Mouse (Mus musculus): ENCODE data around the gene Spata20. TPM values are rescaled to one million over a fixed set of nuclear protein-coding genes. Genes with fewer than 3 reads are reported as not detected.

Gene Spata20
- polyA plus RNA-seq, 1 experiment from 2014 or later = 0.45 TPM

DNA sequence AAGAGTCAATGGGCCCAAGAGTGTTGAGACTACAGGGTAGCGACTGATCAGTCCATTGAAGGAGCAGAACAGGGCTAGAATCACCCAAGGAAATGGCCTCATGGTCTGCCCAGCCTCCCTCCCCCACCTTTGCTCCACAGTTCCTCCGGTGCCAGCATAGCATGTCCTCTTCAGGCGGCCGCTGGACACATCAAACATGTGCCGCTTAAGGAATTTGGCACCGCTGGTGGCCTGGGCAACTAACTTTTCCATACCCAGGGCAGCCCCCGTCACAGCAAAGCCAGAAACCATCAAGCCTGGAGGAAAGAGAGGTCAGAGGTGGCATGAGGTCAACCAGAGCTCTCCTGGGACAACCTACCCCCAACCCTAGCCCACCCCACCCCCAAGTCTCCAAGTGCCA lies 4.0 kb downstream of the Spata20 start:
- no peak overlapping the region for H3K9ac ChIP-seq
- ATAC-seq (ENCODE audit: insufficient read depth, low FRiP score, low read depth) = no peak
- 92% methylated on average over 7 of the region's 7 CpGs for WGBS
- H3K4me3 ChIP-seq (replicated peaks) = no peak overlapping the region
- no peaks in the 10 kb centered on the region for H3K4me1 ChIP-seq
- H3K27me3 ChIP-seq (replicated peaks) = peaks cover 3% of the 10 kb centered on the region; the same call in 1 of the 2 replicates
- H3K9me3 ChIP-seq = no peaks in the 10 kb centered on the region
- no peak overlapping the region for H3K27ac ChIP-seq
- H3K4me2 ChIP-seq = no peak overlapping the region
- H3K36me3 ChIP-seq = no peaks in the 10 kb centered on the region

DNA sequence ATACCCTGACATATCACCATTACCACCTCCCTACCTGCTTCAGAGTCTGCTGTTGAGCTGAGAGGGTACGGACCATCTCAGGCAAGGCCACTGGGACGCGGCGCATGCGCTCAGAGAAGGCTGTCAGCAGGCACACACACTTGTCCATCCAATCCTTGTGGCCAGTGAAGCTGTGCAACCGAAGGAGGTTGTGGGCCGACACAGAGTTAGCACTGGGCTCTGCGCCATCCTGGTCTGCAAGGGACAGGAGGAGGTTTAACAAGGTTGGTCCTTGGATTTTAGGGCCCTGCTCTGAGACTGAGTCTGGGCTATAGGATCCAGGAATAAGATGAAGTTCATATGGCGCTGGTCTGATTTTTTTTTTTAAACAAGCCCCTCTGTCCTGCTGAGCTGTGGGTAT lies 5.6 kb downstream of the Spata20 start:
- WGBS = 88% methylated on average over 9 of the region's 9 CpGs
- peaks cover 17% of the 10 kb centered on the region for H3K27me3 ChIP-seq (replicated peaks)
- no peak overlapping the region for H3K4me3 ChIP-seq (replicated peaks)
- no peak overlapping the region for H3K9ac ChIP-seq
- H3K4me2 ChIP-seq = no peak overlapping the region
- peaks cover 4% of the 10 kb centered on the region; the same call in 1 of the 2 replicates for H3K4me1 ChIP-seq
- no peak overlapping the region for H3K27ac ChIP-seq
- no peak for ATAC-seq (ENCODE audit: insufficient read depth, low FRiP score, low read depth)
- no peaks in the 10 kb centered on the region for H3K36me3 ChIP-seq
- no peaks in the 10 kb centered on the region for H3K9me3 ChIP-seq

DNA sequence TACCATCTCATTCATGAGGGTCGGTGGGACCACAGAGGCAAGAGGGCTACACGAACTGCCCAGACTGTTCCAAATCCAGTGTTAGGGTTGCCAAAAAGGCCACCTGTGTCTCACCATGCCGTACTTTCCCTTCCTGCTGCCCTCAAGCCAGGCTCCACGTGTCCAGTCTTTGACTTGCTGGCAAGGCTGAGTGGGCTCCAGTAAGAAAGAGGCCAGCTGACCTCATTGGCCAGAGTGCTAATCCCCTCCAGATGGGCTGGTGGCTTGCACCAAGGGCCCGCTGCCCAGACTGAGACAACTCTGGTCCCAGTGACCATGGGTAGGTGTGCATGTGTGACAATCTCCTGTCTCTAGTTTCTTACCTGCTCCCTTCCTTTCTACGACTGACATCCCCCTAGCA lies 8.3 kb downstream of the Spata20 start:
- Histone ChIP-seq H3K4me1 (peaks cover 27% of the 10 kb centered on the region), H3K9me3 (no peaks in the 10 kb centered on the region), H3K9ac (no peak overlapping the region), H3K27me3 (replicated peaks) (peaks cover 35% of the 10 kb centered on the region), H3K4me2 (no peak overlapping the region), H3K4me3 (replicated peaks) (no peak overlapping the region), H3K27ac (no peak overlapping the region), H3K36me3 (no peaks in the 10 kb centered on the region)
- no peak for ATAC-seq (ENCODE audit: insufficient read depth, low FRiP score, low read depth)
- WGBS = 71% methylated on average over 6 of the region's 6 CpGs

DNA sequence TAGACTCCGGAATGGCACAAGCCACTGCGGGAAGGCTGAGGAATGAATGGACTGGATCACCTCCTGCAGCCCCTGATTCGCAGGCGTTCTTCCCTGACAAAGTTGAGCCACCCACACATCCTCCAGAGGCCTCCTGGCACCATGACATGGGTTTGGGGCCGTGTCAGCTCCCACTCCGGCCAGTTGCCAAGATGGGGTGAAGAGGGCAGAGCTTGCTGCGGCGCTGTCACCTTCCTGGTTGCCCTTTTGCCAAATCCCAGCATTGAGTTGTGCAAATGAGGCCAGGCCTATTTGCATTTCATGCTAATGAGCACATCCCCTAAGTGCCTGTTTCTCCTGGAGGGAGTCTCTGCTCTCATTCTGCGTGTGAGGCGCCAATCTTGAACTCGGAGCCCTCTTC lies 10.3 kb downstream of the Spata20 start:
- no peak overlapping the region for H3K4me3 ChIP-seq (replicated peaks)
- H3K27ac ChIP-seq = no peak overlapping the region
- no peaks in the 10 kb centered on the region for H3K9me3 ChIP-seq
- peaks cover 42% of the 10 kb centered on the region for H3K27me3 ChIP-seq (replicated peaks)
- H3K4me1 ChIP-seq = peaks cover 40% of the 10 kb centered on the region
- no peak overlapping the region for H3K9ac ChIP-seq
- no peaks in the 10 kb centered on the region for H3K36me3 ChIP-seq
- H3K4me2 ChIP-seq = no peak overlapping the region
- no peak for ATAC-seq (ENCODE audit: insufficient read depth, low FRiP score, low read depth)
- 25% methylated on average over 11 of the region's 11 CpGs for whole genome bisulfite sequencing

DNA sequence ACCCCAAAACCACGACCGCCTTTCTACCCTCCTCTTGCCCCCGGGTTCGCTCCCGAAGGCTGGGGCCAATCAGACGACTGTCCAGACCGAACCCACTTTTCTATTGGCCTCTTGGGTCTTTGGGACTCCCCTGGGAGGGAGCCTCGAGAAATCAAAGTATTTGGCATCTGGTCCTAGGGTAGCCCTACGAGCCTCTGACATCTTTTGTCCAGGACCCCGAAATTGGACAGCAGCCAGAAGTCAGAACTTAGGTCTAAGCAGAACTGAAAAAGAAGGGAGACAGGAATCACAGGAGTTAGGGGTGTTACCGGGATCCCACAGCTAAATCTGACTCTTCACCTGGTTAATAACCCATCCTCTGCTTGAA lies 11.5 kb downstream of the Spata20 start:
- WGBS = under 1% methylated on average over 11 of the region's 11 CpGs
- peak overlapping the region; percentile 80 for H3K4me2 ChIP-seq
- peaks cover 42% of the 10 kb centered on the region for H3K27me3 ChIP-seq (replicated peaks)
- H3K4me3 ChIP-seq (replicated peaks) = peak overlapping the region; percentile 58
- H3K9me3 ChIP-seq = no peaks in the 10 kb centered on the region
- H3K4me1 ChIP-seq = peaks cover 43% of the 10 kb centered on the region
- peak overlapping the region; percentile 92; the same call in 1 of the 2 replicates for H3K27ac ChIP-seq
- H3K36me3 ChIP-seq = no peaks in the 10 kb centered on the region
- ATAC-seq (ENCODE audit: insufficient read depth, low FRiP score, low read depth) = peak; percentile 14; the same call in 1 of the 2 replicates
- no peak overlapping the region for H3K9ac ChIP-seq

DNA sequence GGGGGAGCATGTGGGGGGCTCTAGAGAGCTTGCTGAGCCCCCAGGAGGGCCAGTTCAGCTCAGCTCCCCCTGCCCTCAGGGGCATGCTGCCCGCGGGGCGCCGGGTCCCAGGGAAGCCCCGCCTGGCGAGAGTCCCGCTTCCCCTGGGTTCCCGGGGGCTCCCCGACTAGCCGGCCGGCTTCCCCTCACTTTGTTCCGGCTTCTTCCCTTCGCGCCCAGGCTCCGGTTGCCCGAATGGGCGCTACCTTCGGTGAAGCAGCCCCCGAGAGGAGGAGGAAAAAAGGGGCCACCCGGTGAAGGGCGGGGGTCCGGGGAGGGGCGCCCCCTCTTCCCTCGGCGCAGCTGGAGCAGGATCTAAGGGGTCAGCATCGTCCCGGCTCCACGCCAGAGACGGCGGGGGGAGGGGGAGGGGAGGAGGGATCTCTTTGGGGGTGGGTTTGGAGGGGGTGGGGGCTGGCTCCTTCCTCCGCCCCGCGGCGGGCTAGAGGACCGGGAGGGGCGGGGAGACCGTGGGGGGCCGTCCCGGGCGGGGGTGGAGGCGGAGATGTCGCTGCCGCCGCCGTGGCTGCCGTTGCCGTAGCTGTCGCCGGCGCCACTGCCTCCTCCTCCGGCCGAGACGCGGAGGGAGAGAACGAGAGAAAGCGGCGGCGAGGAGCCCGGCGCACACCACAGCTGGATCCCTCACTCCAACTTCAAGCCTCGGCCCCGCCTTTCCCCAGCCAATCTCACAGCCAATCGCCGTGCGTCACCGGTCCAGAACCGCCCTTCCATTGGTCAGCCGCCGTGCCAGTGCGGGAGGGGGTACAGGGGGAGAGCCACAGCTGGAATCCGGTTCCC lies 12.1 kb downstream of the Spata20 start, which contains the start of gene Cacna1g:
Gene Cacna1g (minus strand): TSS at position 492 of the 837 bp plus-strand sequence.
- Histone ChIP-seq H3K27ac (peak within 1 kb of the TSS; percentile 92), H3K9me3 (no peaks in the 10 kb centered on the region), H3K36me3 (no peaks in the 10 kb centered on the region), H3K9ac (peak within 1 kb of the TSS; percentile 56), H3K4me3 (replicated peaks) (peak within 1 kb of the TSS; percentile 58), H3K4me2 (peak within 1 kb of the TSS; percentile 80), H3K4me1 (peaks cover 49% of the 10 kb centered on the region), H3K27me3 (replicated peaks) (peaks cover 42% of the 10 kb centered on the region)
- under 1% methylated on average over 55 of the region's 71 CpGs for WGBS
- peak; percentile 88 for ATAC-seq (ENCODE audit: insufficient read depth, low FRiP score, low read depth)

DNA sequence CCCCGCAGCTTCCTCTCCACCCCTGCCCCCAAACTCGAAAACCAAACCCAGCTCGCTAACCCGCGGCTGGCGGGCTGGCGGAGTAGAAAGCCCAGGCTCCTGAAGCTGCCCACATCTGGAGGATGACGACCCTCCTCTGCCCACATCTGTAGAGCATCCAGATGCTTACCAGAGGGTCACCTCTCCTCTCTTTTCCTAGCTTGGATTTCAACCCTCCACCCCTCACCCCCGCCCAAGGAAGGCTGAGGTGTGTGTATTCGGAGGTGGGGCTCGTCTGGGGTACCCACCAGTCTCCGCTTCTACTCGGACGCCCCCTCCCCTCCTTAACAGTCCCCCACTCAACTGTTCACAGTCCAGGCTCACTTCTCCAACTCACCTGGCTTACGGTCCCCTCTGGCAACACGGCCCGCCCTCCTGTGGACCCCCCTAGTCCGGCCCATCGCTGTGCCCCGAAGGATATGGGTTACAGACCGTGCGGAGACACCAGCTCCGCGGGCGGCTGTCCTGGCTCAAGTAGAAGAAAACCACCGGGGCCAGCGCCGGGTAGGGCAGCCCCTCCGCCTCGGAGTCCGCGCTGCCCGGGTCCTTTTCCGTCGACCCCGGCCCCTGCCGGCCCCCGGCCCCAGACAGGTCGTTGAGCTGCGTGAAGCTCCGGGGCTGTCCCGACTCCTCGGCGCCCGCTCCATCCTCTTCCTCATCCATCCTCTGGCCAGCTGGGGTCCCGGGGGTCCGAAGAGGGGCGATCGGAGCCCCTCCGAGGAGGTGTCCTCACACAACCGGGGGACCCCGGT lies 12.9 kb downstream of the Spata20 start:
- under 1% methylated on average over 52 of the region's 52 CpGs for WGBS
- Histone ChIP-seq H3K4me3 (replicated peaks) (peak overlapping the region; percentile 58), H3K27me3 (replicated peaks) (peaks cover 42% of the 10 kb centered on the region), H3K36me3 (no peaks in the 10 kb centered on the region), H3K4me2 (peak overlapping the region; percentile 80), H3K9me3 (no peaks in the 10 kb centered on the region), H3K9ac (peak overlapping the region; percentile 56), H3K4me1 (peaks cover 57% of the 10 kb centered on the region), H3K27ac (peak overlapping the region; percentile 92)
- ATAC-seq (ENCODE audit: insufficient read depth, low FRiP score, low read depth) = no peak

DNA sequence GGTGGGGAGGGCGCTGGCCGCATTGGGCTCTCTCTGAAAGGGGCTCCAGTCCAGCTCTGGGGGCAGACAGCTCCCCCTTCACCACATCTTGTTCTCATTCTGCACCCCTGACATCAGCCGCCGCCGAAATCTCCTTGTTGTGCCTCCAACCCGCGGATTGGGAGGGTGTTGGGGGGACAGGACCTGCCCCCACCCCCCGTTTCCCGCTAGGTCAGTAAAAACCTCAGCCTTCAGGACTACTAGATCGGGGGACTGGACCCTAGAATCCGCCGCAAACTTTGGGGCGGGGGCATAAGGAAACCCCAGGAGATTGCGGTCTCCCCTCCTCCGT lies 13.4 kb downstream of the Spata20 start:
- peak overlapping the region; percentile 92; the same call in 1 of the 2 replicates for H3K27ac ChIP-seq
- no peaks in the 10 kb centered on the region for H3K36me3 ChIP-seq
- H3K4me1 ChIP-seq = peaks cover 62% of the 10 kb centered on the region
- peak overlapping the region; percentile 80 for H3K4me2 ChIP-seq
- no peak for ATAC-seq (ENCODE audit: insufficient read depth, low FRiP score, low read depth)
- peak overlapping the region; percentile 58 for H3K4me3 ChIP-seq (replicated peaks)
- no peaks in the 10 kb centered on the region for H3K9me3 ChIP-seq
- 0% methylated on average over 15 of the region's 15 CpGs for WGBS
- H3K9ac ChIP-seq = peak overlapping the region; percentile 56; the same call in 1 of the 2 replicates
- H3K27me3 ChIP-seq (replicated peaks) = peaks cover 40% of the 10 kb centered on the region

DNA sequence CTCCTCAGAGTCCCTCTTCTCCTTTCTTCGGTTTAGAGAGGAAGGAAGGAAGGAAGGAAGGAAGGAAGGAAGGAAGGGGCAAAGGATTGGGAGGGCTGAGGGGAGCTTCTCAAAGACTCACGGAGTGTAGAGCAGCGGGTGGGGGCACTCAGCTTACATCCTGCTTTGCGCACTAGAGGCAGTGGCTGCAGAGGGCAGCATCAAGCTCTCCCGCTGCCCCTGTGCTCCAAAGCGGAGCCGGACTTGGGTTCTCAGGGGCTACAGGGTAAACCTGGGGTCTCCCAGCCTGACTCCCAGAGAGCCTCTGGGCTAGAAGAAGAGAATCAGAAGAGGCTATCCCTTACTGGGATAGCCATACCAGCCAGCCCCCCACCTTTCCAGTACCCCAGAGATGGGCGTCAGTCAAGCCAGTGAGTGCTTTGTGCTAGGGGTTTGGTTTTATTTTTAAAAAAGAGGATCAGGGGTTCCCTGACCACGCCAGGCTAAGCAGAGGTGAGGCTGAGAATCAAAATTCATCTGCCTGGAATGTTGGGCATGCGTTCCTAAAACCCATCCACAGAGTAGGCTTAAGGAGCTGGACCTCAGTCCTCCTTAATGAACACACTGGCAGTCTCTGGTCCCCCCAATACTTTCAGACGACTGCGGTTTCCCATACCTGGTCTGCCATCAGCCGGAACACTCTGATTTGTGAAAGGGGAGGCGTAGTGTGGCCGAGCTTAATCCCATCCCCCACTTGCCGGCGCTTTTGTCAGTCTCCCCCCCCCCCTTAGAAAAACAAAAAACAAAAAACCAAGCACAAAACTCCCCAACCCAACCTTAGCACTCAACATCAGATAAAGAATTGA lies 14.0 kb downstream of the Spata20 start:
- WGBS = 10% methylated on average over 17 of the region's 17 CpGs
- H3K4me2 ChIP-seq = peak overlapping the region; percentile 80
- no peaks in the 10 kb centered on the region for H3K9me3 ChIP-seq
- H3K4me1 ChIP-seq = peaks cover 66% of the 10 kb centered on the region
- H3K36me3 ChIP-seq = no peaks in the 10 kb centered on the region
- H3K4me3 ChIP-seq (replicated peaks) = peak overlapping the region; percentile 58
- H3K27me3 ChIP-seq (replicated peaks) = peaks cover 40% of the 10 kb centered on the region
- peak overlapping the region; percentile 6; the same call in 1 of the 2 replicates for H3K27ac ChIP-seq
- no peak for ATAC-seq (ENCODE audit: insufficient read depth, low FRiP score, low read depth)
- H3K9ac ChIP-seq = no peak overlapping the region; the same call in 1 of the 2 replicates

DNA sequence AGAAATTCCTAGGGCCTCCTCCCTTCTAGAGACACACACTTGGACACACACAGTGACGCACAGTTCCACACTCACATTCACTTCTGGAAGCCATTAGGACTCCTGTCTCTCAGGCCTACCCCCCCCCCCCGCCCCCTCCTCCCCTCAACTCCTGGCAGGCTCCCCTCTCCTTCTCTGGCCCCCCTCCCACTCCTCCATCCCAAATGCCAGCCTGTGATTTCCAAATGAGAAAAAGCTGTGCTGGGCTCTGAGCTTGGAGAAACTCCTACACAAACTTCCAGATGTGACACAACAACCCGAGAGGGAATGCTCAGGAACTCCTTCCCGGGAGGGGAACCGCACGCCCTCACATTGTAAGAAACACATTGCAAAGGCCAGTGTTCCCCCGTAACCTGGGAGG lies 15.6 kb downstream of the Spata20 start:
- Histone ChIP-seq H3K27ac (0 out of 2 replicates have a peak overlapping the region, but pooled peaks have one; percentile 6), H3K9me3 (no peaks in the 10 kb centered on the region), H3K36me3 (no peaks in the 10 kb centered on the region), H3K4me3 (replicated peaks) (no peak overlapping the region), H3K4me1 (peaks cover 62% of the 10 kb centered on the region), H3K27me3 (replicated peaks) (peaks cover 25% of the 10 kb centered on the region; the same call in 1 of the 2 replicates), H3K4me2 (0 out of 2 replicates have a peak overlapping the region, but pooled peaks have one; percentile 80), H3K9ac (no peak overlapping the region)
- no peak for ATAC-seq (ENCODE audit: insufficient read depth, low FRiP score, low read depth)
- 39% methylated on average over 6 of the region's 7 CpGs for WGBS

Data from stomach, embryonic 15.5 days (tissue).